Mouse (Mus musculus) adrenal gland, adult 8-10 months (tissue): ENCODE measurements at regions not wholly inside any gene's neighbourhood (a gene's known extent, or its start where the extent isn't known, plus 50 kb on each side); places are given as distances from the start of the nearest gene placed in this dataset.
"Not testable (repeated sequence)": the region's sequence is repeated elsewhere in the genome, so short reads cannot be mapped to it uniquely, and the experiment has no call there.

Experiments
- DNase-seq: peaks from one replicate; pipeline ENCODE4 v3.0.0; 2022

DNA sequence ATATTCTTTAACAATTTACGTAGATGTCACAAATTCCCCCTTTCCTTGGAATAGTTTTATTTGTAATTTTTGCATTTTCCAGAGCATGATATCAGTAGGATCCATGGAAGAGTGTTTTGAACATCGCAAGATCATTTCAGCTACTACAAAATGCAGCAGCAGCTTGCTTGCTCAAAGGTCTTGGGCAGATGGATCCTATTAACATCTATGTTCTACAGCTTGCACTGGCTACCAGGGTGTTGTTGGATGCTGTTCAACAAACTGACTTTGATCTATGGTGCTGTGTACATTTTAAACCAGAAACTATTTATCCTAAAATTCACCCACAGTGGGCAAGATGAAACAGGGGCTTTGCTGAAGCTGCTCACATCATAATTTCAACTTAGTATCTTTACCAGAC is 448.5 kb upstream of the Hsf2 start:
- DNase-seq = no peak

DNA sequence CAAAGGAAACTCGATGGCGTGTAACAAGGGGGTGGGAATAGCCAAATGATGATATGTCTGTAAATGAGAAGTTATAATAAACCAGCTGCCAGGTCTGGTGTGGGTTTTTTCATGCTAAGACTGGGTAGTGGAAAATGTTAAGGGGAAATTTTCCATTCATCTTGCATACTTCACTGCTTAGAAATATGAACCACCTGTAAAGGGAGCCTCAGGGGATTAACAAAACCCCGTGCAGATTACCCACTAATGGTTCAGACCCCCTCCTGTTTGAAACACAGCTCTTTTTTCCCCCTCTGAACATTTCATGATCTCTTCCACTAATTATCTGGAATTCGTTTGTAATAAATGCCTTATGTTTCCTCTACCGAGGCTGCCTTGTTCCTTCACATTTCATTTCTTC is 446.0 kb upstream of the Hsf2 start:
- DNase-seq = no peak

DNA sequence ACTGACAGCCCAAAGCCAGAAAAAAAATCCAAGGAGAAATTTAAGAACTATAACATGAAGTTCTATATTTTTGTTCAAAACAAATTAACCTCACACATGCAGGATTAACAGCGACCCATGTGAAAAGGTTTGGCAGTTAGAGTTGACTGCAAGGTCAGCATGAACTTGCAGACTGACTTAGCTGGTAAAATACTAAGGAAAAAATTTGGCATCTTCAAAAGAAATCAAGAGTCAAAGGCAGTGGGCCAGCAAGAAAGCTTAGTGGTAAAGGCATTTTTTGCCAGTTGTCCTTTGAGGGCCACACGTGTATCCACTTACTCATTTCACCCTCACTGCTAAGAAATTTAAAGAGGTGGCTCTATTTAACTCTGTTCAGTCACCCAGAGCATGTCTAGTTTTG is 440.2 kb upstream of the Hsf2 start:
- no peak for DNase-seq

DNA sequence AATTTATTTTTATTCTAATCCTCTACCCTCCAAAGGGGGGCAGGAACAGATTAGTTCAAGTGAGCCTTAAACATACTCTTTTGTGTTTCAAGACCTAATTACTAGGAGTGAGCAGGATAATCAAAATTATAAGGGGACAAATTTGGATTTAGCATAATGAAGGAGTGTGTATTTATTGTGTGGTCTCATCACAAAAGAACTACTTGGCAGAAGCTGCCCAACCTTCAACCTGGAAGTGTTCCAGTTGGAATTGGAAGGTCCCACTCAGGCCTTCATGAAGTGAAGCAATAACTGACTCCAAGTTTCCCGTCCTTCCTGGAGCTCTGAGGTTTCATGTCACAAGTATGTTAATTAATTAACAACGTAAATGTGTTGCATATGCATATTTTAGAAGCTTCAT is 439.3 kb upstream of the Hsf2 start:
- DNase-seq = peak; percentile 50

DNA sequence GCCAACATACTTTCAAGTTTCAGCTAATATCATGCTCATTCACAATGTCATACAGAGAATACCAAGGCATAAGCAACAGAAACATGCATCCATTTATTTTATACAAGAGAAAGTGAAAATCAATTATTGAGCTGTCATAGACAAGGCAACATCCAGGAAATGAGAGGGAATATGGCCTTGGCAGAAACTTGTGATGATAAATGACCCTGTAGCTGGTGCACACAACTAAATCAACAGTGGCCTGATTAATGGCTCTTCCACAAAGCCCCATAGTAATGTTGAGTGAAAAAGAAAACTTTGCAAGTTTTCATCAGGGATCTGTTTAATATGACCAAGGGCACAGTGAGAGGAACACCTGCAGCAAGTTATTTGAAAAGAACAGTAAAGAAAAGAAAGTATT is 438.5 kb upstream of the Hsf2 start:
- DNase-seq = peak; percentile 12

DNA sequence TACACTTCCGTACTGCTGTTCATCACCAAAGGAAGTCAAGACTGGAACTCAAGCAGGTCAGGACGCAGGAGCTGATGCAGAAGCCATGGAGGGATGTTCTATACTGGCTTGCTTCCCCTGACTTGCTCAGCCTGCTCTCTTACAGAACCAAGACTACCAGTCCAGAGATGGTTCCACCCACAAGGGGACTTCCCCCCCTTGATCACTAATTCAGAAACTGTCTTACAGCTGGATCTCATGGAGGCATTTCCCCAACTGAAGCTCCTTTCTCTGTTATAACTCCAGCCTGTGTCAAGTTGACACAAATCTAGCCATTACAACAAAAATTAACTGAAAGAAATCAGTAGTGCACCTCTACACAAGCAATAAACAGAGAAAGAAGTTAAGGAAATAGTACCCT is 432.8 kb upstream of the Hsf2 start:
- not testable (repeated sequence) for DNase-seq

DNA sequence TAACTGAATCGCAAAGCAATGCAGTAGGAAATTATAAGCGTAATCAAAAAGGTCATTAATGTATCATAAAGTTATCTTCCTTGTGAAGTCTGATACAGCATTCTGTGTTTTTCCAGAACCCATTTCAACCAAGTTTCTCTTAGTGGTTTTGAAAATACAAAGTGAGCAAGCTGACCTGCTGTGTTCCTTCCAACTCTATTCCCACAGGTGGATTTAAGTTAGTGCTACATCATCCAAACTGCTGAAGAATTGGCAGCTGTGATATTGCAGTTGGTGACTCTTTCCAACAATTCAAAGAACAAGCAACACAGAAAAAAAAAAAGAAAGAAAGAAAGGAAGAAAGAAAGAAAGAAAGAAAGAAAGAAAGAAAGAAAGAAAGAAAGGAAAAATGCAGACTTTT is 396.1 kb upstream of the Hsf2 start:
- DNase-seq = no peak

DNA sequence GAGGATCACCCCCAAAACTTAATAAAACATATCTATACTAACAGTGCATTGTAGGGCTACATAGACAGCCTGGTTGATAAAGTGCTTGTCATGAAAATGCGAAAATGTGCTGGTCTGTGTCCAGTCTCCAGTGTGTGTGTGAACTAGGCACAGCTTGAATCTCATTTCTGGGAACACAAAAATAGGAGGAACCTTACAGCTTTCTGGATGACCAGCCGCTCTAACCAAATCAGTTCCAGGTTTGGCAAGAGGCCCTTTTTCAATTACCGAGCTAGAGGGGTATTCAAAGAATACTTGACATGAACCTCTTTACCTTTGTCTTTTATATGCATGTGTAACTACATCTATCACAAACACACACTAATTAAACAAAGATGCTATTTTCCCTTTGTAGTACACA is 390.3 kb upstream of the Hsf2 start:
- DNase-seq = no peak

DNA sequence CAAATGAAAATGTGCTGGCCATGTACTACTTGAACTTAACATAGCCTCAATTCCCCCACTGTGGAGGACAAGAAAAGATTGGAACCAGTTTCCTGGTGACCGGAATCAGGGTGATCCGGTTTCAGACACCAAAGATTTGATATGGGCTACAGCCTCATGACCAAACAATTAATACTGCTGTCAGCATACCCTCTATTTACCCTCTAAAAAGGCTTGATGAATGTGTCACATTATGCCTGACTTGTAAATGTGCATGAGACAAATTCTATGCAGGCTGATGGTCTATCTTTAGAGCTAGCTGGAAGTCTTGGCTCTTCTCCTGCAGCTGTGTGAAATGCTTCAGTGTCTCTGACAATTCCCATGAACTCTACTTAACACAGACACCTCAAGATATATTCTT is 372.8 kb upstream of the Hsf2 start:
- DNase-seq = no peak

DNA sequence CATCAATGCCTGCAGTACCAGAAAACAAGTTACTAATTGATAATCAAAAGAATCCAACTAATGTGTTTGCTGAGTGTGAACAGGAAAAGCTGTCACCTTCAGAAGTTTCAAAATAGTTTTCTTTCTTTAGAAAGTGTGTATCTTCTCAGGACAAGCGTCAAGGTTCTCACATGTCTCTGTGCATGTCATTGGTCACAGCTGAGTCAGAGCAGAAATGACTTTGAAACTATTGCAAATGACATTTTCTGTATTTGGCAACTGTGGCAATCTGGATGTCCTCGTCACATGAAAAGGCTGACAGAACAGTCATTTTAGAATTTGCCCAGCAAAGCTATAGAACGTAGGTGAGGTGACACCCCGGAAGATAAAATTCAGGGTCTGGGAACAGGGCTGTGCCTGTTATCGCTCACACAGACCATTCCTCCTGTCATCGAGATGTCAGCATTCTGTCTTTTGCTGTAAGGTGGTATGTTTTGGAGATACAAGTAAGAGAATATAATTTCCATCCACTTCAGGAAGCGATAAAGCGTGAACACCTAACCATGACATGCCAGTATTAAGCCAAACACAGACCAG is 371.4 kb upstream of the Hsf2 start:
- peak; percentile 20 for DNase-seq

DNA sequence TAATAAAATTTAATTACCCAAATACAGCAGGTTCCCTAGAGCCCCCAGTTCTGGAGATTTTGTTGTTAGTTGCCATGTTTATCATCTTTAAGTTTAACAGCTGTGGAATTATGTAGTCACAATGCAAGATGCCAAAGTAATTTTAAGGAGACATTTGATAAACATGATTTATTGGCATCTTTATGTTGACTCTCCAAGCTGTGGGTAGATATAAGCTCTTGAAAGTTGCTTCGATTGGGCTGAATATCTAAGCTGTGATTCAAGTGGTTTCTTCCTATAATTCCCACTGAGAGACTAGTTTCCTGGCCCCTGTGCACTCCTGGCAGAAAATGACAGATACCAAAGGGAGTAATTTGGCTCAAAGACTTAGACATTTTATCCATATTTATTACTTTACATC is 364.7 kb upstream of the Hsf2 start:
- DNase-seq = no peak

DNA sequence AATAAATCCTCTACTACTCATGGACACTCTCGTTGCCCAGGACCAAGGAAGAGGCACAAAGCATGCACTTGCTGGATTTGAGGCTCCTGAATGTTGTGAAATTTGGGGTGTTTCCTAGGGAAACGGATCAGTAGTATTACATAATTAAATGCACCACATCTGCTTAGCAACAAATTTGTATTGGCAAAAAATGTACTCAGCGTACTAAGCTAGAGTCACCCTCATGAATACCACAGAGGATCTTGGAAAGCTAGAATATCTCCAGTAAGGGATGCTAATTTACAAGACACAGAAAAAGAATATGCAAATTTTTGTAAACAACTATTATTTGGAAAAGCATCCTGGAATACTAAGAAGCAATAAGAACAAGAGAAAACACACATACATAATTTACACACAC is 359.0 kb upstream of the Hsf2 start:
- no peak for DNase-seq

DNA sequence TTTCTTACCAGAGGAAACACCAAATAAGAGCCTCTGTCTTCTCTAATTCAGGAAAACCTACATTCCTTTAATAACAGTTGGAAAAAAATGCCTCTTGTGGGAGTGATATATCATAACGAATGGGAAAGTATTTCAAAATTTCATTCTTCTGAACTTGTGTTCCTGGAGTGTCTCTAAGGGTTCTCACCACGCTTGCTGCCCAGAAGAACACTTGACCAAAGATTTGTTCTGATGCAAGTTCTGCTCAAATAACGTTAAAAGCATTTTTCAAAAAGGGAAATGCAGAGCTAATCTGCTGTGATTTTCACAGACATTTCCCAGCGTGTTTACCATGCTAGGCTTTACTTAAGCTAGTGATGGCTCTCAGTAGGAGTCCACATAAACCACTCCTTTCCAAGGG is 329.8 kb upstream of the Hsf2 start:
- no peak for DNase-seq

DNA sequence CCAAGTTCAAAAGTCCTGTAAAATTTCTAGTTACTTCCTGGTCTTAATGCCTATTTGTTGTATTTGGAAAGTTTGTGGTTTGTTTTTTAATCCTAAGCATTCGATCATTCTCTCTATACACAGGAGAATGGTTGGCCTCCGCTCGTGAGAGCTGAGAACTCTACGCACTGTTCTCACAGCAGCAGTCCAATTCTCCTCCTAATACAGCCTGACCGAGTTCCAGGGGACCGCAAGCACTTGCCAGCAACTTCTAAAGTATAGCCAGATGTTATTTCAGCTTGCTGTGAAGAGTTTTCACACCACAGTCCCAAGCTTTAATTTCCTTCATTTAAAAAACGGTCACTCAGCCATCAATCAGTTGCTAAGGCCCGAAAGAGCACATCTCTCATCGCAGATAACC is 329.3 kb upstream of the Hsf2 start:
- no peak for DNase-seq

DNA sequence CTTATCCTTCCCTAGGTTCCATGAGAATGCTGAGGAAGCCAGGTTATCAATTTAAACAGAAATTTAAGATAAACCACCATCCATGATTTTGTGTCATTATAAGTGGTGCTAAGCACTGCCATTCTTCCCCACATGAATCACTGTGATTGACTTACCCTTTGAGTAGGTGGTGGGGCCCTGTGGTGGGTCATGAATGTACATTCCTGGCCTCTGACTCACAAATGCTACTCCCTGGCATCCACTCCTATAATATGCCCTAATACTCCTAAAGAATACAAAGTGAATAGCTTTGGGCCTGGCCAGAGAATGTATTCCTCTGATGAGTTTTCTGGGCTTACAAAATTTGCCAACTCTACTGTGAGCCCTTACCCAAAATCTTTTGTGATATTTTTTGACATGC is 325.6 kb upstream of the Hsf2 start:
- DNase-seq = no peak

DNA sequence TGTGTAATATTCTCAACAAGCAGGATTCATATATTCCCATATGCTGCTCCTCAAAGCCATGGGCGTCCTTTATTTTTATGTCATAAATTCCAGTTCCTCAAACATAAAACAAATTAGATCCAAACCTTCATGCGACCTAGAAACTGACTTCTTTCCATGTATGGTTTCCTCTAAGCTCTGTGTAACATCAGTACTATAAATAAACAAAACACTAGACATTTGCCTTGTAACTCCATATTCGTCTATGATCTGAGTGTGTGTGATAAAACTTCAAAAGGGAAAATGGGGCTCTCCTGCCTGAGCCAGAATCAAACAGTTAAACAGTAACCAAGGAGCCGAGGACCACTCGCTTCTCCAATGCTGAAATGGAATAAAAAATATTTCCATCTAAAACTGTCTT is 322.8 kb upstream of the Hsf2 start:
- DNase-seq = no peak

DNA sequence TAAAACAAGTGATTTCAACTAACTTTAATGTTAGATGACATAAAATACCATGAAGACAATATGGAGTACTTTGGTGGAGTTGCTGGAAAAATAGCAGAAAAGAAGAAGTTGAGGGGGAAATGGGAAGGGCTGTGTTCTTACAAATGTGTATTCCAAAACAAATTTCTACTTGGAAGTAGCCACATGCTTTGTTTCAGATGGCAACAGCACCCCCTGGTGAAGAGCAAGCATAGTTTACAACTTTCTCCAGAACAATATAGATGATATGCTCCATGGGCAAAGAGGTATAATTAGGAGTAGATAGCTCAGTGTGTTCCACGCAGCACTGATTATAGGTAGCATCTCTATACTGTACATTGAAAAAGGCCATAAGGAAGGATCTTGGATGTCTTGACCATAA is 302.6 kb upstream of the Hsf2 start:
- peak; percentile 24 for DNase-seq

DNA sequence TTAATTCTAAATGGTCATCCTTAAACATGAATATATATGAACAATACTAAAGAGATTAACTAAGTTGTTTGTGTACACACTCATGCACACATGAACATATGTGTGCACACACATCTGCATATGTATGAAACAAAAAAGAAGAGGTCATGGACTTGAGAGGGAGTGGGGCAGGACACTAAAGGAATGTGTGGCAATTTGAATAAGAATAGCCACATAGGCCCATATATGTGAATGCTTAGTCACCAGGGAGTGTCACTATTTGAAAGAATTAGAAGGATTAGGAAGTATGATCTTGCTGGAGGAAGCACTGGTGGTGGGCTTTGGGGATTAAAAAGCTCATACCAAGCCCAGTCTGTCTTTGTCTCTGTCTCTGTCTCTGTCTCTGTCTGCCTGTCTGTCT is 275.5 kb upstream of the Hsf2 start:
- DNase-seq = no peak

DNA sequence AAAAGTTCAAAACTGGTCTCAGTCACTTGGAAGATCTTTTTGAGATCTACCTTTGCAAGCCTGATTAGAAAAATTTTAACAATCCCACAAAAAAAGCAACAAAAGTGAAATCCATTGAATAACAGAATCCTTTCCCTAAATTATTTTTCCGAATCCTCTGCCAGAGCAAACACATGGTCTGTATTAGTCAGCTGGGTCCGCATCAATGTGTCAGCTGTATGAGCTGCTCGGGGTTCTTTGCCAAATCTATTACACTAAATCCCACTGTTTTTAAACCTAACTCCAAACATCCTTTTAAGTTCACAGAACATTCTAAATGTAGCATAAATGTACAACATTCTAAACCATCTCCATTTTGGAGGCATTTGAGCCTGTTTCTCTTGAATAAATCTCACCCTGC is 255.1 kb upstream of the Hsf2 start:
- DNase-seq = no peak

DNA sequence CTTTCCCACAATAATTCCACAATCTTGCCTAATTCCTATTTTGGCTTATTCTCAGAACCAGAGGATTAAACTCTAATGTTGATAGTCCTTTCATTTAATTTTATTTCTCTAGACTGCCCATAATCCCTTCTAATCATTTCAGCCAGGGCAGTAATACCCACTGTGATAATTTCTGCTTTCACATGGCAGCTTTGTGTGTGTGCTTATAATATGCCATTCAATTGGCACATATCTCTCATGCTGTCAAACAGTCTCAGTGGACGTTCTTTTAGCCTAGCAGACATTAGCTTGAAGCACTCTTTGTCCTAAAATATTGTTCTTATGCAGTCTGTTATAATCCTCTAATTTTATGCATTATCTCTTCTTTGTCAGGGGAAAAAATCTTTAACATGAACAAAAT is 205.0 kb upstream of the Hsf2 start:
- no peak for DNase-seq

DNA sequence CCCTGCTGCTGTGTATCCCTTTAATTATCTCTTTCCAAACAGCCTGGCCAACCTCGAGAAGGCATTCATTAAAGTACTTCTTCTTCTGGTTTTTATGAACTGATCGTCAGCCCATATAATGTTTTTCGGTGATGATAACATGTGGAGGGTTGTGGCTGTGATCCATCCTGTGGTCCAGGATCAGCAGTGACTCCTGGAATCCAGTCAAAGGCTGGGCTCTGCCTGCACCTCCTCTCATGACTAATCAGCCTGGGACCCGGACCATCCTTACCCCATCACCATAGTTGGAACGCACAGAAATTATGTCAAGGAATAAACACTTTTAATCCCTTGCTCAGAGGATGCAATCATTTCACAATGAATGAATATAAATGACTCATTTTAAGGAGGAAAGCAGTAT is 203.3 kb upstream of the Hsf2 start:
- DNase-seq = no peak

DNA sequence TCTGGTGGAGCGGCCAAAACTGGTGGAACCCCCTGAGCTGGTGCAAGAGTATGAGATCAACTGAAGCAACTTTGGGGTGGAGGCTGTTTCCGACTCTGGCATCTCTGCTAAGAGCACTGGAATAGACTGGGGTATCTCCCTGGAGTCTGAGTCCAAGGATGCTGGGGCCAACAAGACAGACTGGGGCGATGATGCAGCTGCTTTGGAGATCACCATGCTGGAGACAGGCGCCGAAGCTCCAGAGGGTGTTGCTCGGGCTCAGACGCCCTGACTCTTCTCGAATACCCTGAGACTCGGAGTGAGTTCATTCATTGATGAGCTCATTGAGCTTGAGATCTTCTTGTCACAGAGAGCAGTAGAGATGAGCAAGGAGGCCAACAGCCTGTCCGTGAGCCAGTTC is 194.6 kb upstream of the Hsf2 start:
- no peak for DNase-seq

DNA sequence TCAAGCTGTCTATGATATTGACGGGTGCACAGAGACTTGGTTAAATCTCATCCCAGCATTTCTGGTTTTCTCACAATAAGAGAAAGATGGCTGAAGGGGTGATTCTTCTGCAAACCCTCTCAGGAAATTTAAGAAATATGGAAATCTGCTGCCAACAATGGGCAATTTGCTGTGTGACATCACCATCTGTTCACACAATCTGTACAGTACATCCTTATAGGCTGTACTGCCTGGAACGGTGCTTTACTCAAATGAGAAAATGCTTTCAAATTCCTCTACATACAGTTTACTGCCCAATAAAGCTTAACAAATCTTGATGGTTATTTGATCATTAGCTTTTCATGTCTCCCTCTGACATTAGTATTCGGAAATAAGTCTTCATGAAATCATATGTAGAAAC is 172.4 kb upstream of the Hsf2 start:
- no peak for DNase-seq

DNA sequence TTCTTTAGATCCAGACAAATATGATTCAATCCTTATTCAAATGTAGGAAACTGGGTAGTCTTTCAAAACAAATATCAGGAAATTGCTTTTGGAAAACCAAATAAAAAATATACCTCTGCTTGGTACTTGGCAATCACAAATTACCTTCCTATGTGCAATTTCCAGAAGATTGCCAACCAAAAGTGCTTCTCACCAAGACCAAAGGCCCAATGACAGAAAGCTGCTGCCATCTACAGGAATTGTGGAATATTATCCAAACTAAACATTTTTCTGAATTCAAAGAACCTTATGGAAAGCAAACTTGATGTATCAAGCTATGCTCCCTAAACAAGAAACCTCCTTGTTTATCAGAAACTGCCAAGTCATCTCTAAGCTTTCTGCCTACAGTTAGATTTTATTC is 169.1 kb upstream of the Hsf2 start:
- DNase-seq = no peak

DNA sequence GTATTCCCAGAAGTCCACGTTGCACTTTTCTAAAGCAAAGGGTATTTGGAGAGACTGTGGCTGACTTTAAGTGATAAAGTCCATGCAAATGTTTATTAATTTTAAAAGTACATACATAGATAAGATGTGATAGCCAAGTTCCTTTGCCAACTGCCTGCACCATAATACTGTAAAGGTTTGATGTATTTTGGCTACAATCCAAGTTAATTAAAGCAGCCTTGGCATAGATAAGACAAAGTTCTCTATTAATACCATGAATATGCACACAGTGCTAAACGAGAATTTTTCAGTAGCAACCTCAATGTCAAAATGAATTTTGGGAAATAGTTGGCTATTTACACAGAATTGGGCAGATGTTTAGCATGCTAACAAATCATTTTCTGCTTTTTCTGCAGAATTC is 167.0 kb upstream of the Hsf2 start:
- no peak for DNase-seq
